In the genomic region with DNA sequence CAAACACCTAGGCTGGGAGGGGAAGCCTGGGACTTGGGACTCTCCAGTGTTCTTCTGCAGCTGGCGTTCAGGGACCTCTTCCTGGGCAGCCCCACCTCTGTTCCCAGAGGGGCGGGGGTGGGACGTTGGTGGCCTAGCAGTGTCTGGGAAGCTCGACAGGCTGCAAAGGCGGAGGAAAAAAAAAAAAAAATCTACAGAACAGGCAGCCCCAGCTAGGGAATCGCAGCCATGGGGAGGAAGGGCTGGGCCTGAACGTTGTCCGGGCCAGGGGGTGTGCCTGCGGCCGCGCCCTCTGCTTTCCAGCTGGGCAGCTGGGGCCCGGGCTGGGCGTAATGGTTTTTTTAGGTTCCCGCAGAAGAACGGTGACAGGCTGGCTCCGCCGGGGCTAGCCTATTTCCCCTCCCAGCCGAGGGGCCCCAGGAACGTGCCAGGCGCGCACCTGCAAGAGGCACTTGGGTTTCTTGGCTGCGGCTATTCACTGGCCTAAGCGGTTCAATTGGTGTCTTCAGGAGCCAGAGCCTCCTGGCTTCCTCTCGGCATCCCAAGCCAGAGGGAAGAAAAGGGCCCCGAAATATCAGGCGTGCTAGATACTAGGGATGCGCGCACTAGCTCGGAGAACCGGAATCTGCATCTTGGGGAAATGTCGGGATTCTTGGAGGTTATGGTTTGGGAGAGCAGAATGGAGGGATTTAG, we compare ENCODE assay signal across 8 mouse cellular contexts.
DNase-seq lines count a peak whose midpoint lies in the region; ATAC-seq and TF ChIP-seq lines count a peak whose summit lies in the region.

No protein-coding gene starts in this region.

- TF ChIP-seq EP300 in liver, postnatal 0 days (IDR thresholded peaks at IDR 0.05; ENCODE audit: low read depth): no peak

- H3K9me3 ChIP-seq in liver, postnatal 0 days (ENCODE audit: low read length): no peaks in the 10 kb centered on the region
- H3K9me3 ChIP-seq in stomach, embryonic 16.5 days (replicated peaks; ENCODE audit: control insufficient read depth, low read length): no peaks in the 10 kb centered on the region

- peaks cover 11% of the 10 kb centered on the region for H3K4me1 ChIP-seq in brown adipose tissue, adult 24 weeks (ENCODE audit: control insufficient read depth, insufficient read depth, insufficient read length, low read length)
- H3K4me1 ChIP-seq in liver, postnatal 0 days (ENCODE audit: insufficient read depth): peaks cover 28% of the 10 kb centered on the region
- H3K4me1 ChIP-seq in stomach, embryonic 16.5 days (ENCODE audit: control insufficient read depth, insufficient read depth, low read length): peaks cover 35% of the 10 kb centered on the region

- H3K9ac ChIP-seq in liver, postnatal 0 days (replicated peaks): no peak overlapping the region
- H3K9ac ChIP-seq in stomach, embryonic 16.5 days (ENCODE audit: low read length): peak overlapping the region; percentile 64

- peak overlapping the region; percentile 48; the same call in 1 of the 2 replicates for H3K27ac ChIP-seq in brown adipose tissue, adult 24 weeks (replicated peaks; ENCODE audit: low read depth, low read length)
- H3K27ac ChIP-seq in liver, postnatal 0 days (ENCODE audit: low read depth): no peak overlapping the region
- no peak overlapping the region; the same call in 1 of the 2 replicates for H3K27ac ChIP-seq in stomach, embryonic 16.5 days (ENCODE audit: low read length)

- H3K4me2 ChIP-seq in liver, postnatal 0 days (ENCODE audit: low read depth, low read length): peak overlapping the region; percentile 55
- H3K4me2 ChIP-seq in stomach, embryonic 16.5 days (ENCODE audit: low read depth, low read length): peak overlapping the region; percentile 83

- no peaks in the 10 kb centered on the region for H3K36me3 ChIP-seq in liver, postnatal 0 days (replicated peaks; ENCODE audit: insufficient read depth, low read length)
- H3K36me3 ChIP-seq in stomach, embryonic 16.5 days (ENCODE audit: control insufficient read depth, insufficient read depth, low read length): no peaks in the 10 kb centered on the region

- TF ChIP-seq CTCF in liver, postnatal 0 days (IDR thresholded peaks at IDR 0.05; ENCODE audit: low read depth): no peak

- peak overlapping the region; percentile 48 for H3K4me3 ChIP-seq in brown adipose tissue, adult 24 weeks (ENCODE audit: insufficient read depth, low read depth, low read length)
- peak overlapping the region; percentile 30 for H3K4me3 ChIP-seq in liver, postnatal 0 days (ENCODE audit: low read depth, low read length)
- peak overlapping the region; percentile 45 for H3K4me3 ChIP-seq in stomach, embryonic 16.5 days (replicated peaks; ENCODE audit: low read length)

- DNase-seq in adrenal gland, adult (ENCODE audit: inconsistent age in 2 of 2, low spot score in 1 of 2): peak; percentile 81 to 87
- no peak for DNase-seq in adrenal gland, adult 8-10 months
- peak; percentile 36 for DNase-seq in heart, postnatal 4 days
- DNase-seq in liver, postnatal 0 days: peak; percentile 36
- no peak for DNase-seq in spleen, adult 12 weeks (ENCODE audit: low spot score)

- ATAC-seq in liver, postnatal 0 days: no peak
- ATAC-seq in stomach, embryonic 16.5 days (ENCODE audit: insufficient read depth, low FRiP score): peak; percentile 46; the same call in 1 of the 2 replicates
- no peak for ATAC-seq in inflammation-experienced regulatory T-cells, adult 6 months

- peaks cover 66% of the 10 kb centered on the region for H3K27me3 ChIP-seq in liver, postnatal 0 days (ENCODE audit: insufficient read depth, low read length)
- H3K27me3 ChIP-seq in stomach, embryonic 16.5 days (ENCODE audit: control insufficient read depth, insufficient read depth, low read length): peaks cover 29% of the 10 kb centered on the region

- 3% methylated on average over 31 of the region's 31 CpGs for WGBS in liver, postnatal 0 days (ENCODE audit: insufficient replicate concordance)
- 3% methylated on average over 31 of the region's 31 CpGs for WGBS in stomach, embryonic 16.5 days

Comparison
In these comparisons a context has a peak if more than half of its experiments do, and no peak if none do; other contexts are left out.
1. DNase-seq: peak in adrenal gland, adult (2 of 2), heart, postnatal 4 days (single experiment) and liver, postnatal 0 days (single experiment); none in adrenal gland, adult 8-10 months (single experiment) and spleen, adult 12 weeks (single experiment).
2. Peak in every context shown above with its lines, with median percentiles within 50 percentile points of each other: H3K4me3 ChIP-seq.